Mouse (Mus musculus): ENCODE results near the gene Psma3.

The Psma3 gene

DNA sequence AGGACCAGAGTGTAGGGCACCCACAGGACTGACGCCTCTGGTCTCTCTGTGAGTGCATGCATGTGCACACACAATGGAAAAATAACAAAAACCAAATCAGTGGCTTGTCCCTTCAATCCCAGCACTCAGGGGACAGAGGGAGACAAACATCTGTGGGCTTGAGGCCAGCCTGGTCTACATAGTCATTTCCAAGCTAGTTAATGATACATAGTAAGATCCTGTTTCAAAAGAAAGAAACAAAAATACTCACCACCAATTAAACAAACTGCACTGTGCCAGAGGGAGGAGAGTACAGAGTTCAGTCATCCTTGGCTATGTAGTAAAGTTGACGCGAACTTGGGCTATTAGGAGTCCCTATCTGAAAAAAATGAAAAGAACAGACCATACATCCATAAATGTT lies 69.2 kb downstream of the Psma3 start:
- no peak for ATAC-seq (ENCODE audit: insufficient number of reproducible peaks, low FRiP score, low TSS enrichment)

DNA sequence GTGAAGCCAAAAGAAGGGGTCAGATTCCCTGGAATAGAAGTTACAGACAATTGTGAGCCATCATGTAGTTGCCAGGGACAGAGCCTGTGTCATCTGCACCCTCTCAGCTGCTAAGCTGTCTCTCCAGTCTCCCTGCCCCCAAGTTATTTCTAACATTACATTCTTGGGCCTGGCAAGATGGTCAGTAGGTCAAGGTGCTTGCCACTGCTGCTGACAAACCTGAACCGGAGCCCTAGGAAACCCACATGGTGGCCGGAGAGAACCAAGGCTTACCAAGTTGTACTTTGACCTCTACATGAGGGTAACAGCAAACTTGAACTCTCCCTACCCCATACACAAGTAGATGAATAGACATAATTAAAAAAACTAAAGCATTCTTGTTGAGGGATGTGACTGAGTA lies 70.1 kb downstream of the Psma3 start:
- no peak for ATAC-seq (ENCODE audit: insufficient number of reproducible peaks, low FRiP score, low TSS enrichment)

Data from cerebellum, adult (tissue).